Mouse (Mus musculus) heart, adult 18-20 months (tissue): ENCODE data around the gene Vezf1. TPM values are rescaled to one million over a fixed set of nuclear protein-coding genes. Genes with fewer than 3 reads are reported as not detected.

Source experiments
- DNase-seq, 2 experiments: peaks; one replicate each; pipeline ENCODE4 v3.0.0; 2021 to 2022; ENCODE audit warnings: mixed read lengths in 1 of 2
- total RNA-seq, 2 experiments: library from RNA; stranded (reverse); gene quantifications; 2 replicates each; pipeline ENCODE4 v1.2.3; 2021

Gene Vezf1
- total RNA-seq, 2 experiments from 2014 or later = 35.0 to 38.4 TPM

DNA sequence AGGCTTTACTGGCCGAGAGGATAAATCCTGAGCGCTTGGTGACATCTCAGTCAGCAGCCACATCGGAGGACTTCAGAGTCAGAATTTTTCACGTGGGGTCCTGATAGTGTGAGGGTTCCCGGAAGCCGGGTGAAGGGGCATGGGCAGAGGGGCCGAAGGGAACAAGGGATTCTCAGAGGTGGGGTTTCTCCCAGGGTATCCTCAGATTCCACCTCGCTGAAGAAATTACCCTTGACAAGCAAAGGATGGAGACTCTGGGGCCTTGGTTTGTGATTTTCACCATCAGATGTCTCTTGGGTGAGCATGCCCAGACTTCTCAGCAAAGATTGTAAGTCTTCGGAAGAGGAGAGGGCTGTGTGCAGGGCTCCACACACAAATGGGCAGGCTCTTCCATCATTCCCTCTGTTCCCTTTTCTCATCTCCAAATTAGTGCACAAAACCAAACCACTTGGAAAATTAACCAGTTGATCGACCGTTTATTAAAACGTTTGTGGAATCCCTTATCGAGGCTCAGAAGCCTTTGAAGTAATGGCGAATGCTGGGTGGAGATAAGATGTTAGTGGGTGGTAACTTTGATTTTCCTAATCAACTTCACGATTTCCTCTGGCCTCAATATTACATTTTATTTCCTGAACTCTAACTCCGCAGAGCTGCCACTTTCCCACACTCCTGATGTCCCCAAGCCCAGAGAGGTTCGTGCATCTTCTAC lies 30.1 kb downstream of the Vezf1 start, which contains the start of gene Cuedc1:
Cuedc1 (plus strand) TSS at position 38 of the 709 bp plus-strand sequence.
- peak in 1 of 2 experiments; percentile 39 for DNase-seq

DNA sequence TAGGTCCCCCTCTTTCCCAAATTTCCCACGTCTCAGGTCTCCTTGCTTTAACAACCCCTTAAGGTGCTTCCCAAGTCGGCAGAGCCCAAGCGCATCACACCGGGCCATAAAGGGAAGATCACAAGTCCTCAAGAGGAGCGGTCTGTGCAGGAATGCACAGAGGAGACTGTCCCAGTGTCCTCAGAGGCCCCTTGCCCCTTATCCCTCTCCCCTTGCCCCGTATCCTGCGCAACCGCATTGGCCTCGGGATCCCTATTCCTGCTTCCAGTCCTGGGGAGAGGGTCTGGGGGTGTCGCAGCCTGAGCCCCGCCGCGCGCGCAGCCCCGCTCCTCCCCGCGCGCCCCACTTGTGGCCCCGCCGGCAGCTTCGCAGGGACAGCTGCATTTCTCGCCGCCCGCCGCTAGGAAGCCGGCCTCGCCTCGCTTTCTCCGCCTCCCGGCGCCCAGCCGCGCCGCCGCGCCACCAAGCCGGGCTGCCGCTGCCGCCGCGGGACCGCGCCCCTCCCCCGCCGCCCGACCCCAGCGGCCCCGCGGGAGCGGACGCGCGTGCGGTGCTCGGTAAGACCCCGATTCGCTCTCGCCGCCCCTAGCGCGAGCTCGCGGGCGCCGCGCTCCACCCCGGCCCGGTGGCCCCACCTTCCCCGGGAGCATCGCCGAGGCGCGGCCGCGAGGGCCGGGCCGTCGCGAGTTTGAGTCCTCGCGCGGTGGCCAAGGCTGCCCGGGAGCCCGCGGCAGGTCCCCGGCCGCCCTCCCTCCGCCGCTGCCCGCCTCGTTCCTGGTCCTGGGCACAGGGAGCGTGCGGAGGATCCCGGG lies 30.9 kb downstream of the Vezf1 start:
- DNase-seq = peak; percentile 84 to 88

DNA sequence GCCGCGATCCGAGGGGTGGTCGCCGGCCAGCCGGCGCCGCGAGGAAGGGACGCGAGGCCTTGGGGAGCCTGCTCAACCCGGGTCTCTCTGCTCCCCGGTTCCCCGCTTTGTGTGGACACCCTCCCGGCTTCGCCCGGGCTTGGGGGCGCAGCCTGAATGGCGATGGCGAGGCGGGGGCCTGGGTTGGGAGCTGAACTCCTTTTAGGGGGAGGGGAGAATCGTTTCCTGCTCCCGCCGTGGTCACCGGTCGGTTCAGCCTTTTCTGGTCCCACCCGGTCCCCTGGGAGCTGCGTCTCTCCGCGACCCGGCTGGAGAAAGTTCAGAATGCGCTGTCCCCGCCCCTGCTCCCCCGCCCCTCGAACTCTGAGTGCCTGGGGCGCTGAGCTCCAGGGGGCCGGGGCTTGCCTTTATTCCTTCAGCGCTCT lies 31.5 kb downstream of the Vezf1 start:
- DNase-seq = peak; percentile 92

GRCm38 (mm10) chr11:88100170-88100569 lies 32.1 kb downstream of the Vezf1 start:
- DNase-seq = no peak

- no peak for DNase-seq
Observed at GRCm38 (mm10) chr11:88103214-88103941, 35.3 kb downstream of the Vezf1 start.

GRCm38 (mm10) chr11:88105494-88106291 lies 37.6 kb downstream of the Vezf1 start:
- no peak for DNase-seq

- DNase-seq = no peak
Observed at GRCm38 (mm10) chr11:88106292-88106554, 38.1 kb downstream of the Vezf1 start.

DNA sequence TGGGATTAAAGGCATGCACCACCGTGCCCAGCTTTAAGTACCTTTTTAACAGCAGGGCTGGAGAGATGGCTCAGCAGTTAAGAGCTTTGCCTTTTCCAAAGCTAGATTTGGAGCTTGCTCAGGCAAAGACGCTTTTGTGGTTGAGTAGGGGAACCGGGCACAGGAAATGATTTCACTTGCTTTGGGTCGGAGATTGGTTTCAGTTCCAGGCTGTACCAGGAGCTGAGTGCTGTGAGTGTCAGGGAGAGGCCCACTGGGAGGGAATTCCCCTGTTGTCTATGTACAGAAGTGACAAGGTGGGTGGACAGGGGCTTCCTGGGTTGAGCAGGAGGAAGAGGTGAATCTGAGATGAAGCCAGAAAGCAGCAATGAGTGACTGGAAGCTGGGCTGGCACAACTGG lies 39.3 kb downstream of the Vezf1 start:
- DNase-seq = peak; percentile 50 to 75

DNA sequence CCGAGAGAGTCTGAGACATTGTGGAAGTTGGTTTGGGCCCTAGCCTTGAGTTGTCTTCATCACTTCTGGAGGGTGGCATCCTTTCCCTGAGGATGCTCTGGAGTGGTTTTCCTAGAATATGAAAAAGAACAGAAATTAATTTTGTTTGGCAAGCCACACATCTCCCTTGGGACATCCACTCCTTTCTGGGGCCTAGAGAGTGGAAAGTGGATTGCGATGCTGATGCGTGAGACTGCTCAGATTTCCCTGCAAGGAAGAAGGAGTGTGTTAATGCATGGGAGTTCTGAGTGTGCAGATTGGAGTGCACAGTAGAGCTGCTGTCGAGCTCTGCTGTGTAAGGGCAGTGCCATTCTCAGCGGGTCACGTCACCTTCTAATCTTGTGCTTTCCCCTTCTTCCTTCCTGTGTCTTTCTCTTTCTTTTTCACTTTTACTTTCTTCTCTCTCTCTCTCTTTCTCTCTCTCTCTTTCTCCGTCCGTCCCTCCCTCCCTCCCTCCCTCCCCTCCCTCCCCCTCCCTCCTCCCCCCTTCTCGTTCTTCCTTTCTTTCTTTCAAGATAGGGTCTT lies 42.0 kb downstream of the Vezf1 start:
- DNase-seq = peak; percentile 46 to 63

DNA sequence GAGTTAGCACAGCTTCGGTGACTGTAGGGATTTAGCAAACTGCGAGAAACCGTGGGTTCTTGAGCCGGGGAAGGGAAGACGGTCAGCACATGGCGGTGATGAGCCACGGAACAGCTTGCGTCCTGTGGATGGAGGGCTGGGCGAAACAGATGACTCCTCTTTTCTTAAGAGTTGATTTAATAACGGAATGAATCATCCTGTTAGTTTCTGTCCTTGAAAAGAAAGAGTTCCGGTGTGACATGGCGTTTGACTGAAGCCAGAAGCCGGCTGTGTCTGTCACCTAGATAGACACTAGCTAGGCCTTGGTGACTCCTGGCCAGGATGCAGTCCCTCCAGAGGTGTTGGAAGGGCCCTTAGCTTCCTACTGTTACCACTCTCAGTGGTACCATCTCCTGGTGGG lies 44.0 kb downstream of the Vezf1 start:
- DNase-seq = peak in 1 of 2 experiments; percentile 44

GRCm38 (mm10) chr11:88112677-88113333 lies 44.7 kb downstream of the Vezf1 start:
- peak in 1 of 2 experiments; percentile 33 for DNase-seq

DNA sequence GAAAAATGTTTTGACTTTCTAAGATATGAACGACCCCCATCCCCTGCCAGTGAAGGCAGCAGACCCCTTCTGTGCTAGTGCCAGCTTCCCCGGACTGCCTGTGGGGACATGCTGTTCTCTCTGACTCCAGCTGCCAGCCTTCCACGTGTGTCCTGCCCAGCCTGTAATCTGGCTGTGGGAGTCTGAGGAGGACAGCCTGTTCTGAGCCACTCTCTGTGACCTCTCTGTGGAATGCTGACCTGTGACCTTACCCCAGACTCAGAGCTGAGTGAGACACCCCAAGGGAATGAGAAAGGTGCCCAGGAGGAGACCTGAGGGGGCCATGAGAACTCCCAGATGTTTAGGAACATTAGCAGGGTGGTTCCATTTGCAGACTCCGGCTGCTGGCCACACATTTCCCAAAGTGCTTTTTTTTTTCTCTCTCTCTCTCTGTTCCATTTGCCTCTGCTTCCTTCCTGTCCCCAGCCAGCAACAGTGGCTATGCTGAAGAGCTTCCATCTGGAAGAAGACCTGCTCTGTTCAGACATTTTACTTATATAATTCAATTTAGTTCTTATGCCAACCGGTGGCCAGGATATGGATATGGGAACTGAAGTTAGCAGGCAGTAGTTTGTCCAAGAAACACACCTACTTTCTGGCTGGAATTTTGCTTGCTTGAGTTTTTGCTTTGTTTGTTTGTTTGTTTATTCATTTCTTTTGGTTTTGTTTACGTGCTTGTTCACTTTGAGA lies 45.6 kb downstream of the Vezf1 start:
- DNase-seq = peak; percentile 80 to 86

DNA sequence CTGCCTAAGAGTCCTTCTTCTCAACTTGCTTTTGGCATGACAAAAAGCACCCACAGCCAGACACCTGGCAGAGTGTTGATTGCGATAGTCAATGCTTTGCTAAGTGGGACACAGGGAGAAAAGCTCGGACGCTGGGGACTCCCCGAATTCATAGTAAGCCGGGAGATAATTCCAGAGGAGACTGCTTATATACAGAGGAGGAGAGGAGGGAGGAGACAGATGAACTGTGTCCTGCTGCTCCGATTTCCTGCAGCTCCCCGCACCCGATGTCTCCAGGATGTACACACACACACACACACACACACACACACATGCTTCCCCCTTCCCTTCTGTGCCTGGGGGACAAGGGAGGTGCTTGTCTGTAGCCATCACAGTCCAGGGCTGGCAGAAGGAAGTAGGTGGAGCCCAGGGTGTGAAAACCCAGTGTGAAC lies 46.8 kb downstream of the Vezf1 start:
- peak; percentile 75 to 86 for DNase-seq

DNA sequence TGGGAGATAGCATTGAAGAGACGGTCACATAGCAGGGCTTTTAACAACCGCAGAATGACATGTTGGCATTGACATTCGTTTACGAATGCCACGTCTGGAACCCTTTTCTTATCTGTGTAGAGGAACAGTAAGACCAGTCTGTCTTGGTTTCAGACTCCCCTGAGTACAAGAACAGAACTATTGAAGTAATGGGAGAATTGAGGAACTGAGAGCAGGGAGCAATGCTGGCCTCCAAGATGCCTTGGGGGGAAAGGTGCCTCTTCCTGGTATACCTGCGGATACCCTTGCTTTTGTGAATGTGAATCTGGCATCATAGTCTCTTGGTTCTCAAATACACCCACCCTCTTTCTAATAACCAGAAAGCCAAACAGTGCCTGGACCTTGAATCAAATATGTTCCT lies 48.5 kb downstream of the Vezf1 start:
- no peak for DNase-seq

DNA sequence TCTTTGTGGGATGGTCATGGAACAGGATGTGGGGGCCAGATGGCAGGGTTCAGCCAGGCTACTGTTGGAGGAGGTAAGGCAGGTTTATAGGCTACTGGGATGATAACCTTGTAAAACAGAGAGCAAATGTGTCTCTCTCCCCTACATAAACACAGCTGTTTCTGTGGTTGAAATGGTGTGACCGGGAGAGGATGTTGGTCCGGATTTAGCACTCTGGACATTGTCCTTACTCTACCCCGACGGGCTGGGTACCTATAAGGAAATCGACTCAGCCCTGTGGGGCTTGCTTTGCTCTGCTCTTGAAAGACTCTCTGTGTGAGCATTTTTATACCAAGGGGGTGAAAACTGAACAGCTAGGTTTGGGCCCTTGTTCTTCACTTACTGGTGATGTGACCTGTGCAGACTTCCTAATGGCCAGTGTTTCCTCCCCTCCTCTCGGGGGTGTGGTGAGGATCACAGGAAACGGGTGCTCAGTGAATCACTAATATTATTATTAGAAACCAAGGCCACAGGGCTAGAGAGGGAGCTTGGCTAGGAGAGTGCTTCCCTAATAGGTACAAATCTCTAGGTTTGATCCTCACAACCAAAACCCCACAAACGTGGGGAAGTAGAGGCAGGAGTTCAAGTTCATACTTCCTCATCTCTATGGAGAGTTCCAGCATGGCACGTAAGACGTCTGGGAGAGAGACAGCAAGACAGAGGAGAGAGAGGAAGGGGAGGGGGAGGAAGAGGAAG lies 49.4 kb downstream of the Vezf1 start:
- DNase-seq = peak; percentile 83 to 86

- peak in 1 of 2 experiments; percentile 38 for DNase-seq
Observed at GRCm38 (mm10) chr11:88118091-88118440, 50.0 kb downstream of the Vezf1 start.

GRCm38 (mm10) chr11:88118817-88119642 lies 51.0 kb downstream of the Vezf1 start:
- peak; percentile 91 to 96 for DNase-seq

DNA sequence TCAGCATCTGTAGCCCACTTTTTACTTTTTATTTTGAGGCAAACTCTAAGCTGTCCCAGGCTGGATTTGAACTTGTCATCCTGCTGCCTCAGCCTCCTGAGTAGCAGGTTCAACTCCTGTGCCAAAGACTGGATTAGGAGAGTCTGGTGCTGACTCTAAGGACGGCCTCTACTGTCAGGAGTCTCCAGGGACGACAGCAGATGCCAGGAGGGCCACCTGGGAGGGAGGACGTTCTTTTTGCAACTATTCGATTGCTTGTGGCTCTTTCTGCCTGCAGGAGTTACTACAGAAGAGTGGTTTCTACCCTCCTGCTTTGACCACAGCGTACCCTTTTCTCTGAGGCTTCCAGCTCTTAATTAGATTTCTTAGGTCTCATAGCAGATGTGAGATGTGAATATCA lies 54.5 kb downstream of the Vezf1 start:
- no peak for DNase-seq

GRCm38 (mm10) chr11:88123021-88123420 lies 54.9 kb downstream of the Vezf1 start:
- no peak for DNase-seq
